Mouse (Mus musculus): ENCODE data around the gene Nxf7. TPM values are rescaled to one million over a fixed set of nuclear protein-coding genes. Genes with fewer than 3 reads are reported as not detected.
A peak's percentile ranks its signal among the peaks of the same experiment; 100 is the strongest.
"Not testable (repeated sequence)": the region's sequence is repeated elsewhere in the genome, so short reads cannot be mapped to it uniquely, and the experiment has no call there.

Nxf7 gene
- polyA plus RNA-seq, 1 experiment, result not detected

- Histone ChIP-seq H3K27me3 (ENCODE audit: control insufficient read depth, insufficient read depth, low read length) (no peaks in the 10 kb centered on the region), H3K4me1 (replicated peaks; ENCODE audit: control insufficient read depth, insufficient read depth, low read length) (no peaks in the 10 kb centered on the region), H3K27ac (ENCODE audit: control insufficient read depth, insufficient read depth, low read length) (no peak overlapping the region), H3K4me3 (ENCODE audit: control insufficient read depth, insufficient read depth, low read length) (no peak overlapping the region), H3K36me3 (ENCODE audit: control insufficient read depth, insufficient read depth, low read length) (no peaks in the 10 kb centered on the region)
- no peak for DNase-seq
- TF ChIP-seq POLR2A (IDR thresholded peaks at IDR 0.05; ENCODE audit: control insufficient read depth, extremely low read depth, insufficient read depth, low read length, poor library complexity) (no peak), CTCF (IDR thresholded peaks at IDR 0.05; ENCODE audit: borderline replicate concordance, control insufficient read depth, extremely low read depth, insufficient read depth, low read length, poor library complexity) (no peak)
- 41% methylated on average over 2 of the region's 2 CpGs for WGBS
Measured at GRCm38 (mm10) chrX:135562841-135563240, 35.7 kb downstream of the Nxf7 start.

- not testable (repeated sequence) for H3K27ac ChIP-seq (ENCODE audit: control insufficient read depth, insufficient read depth, low read length); H3K4me1 ChIP-seq (replicated peaks; ENCODE audit: control insufficient read depth, insufficient read depth, low read length); H3K4me3 ChIP-seq (ENCODE audit: control insufficient read depth, insufficient read depth, low read length); DNase-seq; H3K36me3 ChIP-seq (ENCODE audit: control insufficient read depth, insufficient read depth, low read length); H3K27me3 ChIP-seq (ENCODE audit: control insufficient read depth, insufficient read depth, low read length)
- 78% methylated on average over 2 of the region's 2 CpGs for WGBS
Measured at GRCm38 (mm10) chrX:135561693-135562092, 36.9 kb downstream of the Nxf7 start.

- not testable (repeated sequence) for H3K4me3 ChIP-seq (ENCODE audit: control insufficient read depth, insufficient read depth, low read length); H3K36me3 ChIP-seq (ENCODE audit: control insufficient read depth, insufficient read depth, low read length); H3K27me3 ChIP-seq (ENCODE audit: control insufficient read depth, insufficient read depth, low read length); H3K4me1 ChIP-seq (replicated peaks; ENCODE audit: control insufficient read depth, insufficient read depth, low read length); H3K27ac ChIP-seq (ENCODE audit: control insufficient read depth, insufficient read depth, low read length)
- 6% methylated on average over 4 of the region's 4 CpGs for WGBS
- peak; percentile 70 for DNase-seq
Measured at GRCm38 (mm10) chrX:135560933-135561332, 37.6 kb downstream of the Nxf7 start.

GRCm38 (mm10) chrX:135559665-135560064 is 38.9 kb downstream of the Nxf7 start:
- DNase-seq, result peak; percentile 34
- not testable (repeated sequence) for H3K4me3 ChIP-seq (ENCODE audit: control insufficient read depth, insufficient read depth, low read length); H3K27ac ChIP-seq (ENCODE audit: control insufficient read depth, insufficient read depth, low read length); H3K36me3 ChIP-seq (ENCODE audit: control insufficient read depth, insufficient read depth, low read length); H3K4me1 ChIP-seq (replicated peaks; ENCODE audit: control insufficient read depth, insufficient read depth, low read length); H3K27me3 ChIP-seq (ENCODE audit: control insufficient read depth, insufficient read depth, low read length)
- WGBS, result 15% methylated on average over 8 of the region's 8 CpGs

Other genes starting within 250 kb of the Nxf7 start
- gene Gm5128, start 225.5 kb downstream of the Nxf7 start, polyA plus RNA-seq (2012; rRNA removed), result not detected in 2 replicates
- not detected in 2 replicates for gene Gm7903, start 164.9 kb downstream of the Nxf7 start, polyA plus RNA-seq (2012; rRNA removed)
- gene AV320801, start 104.2 kb downstream of the Nxf7 start, polyA plus RNA-seq (2012; rRNA removed), result not detected in 2 replicates
- not detected in 2 replicates for gene Prame, start 28.9 kb upstream of the Nxf7 start, polyA plus RNA-seq (2012; rRNA removed)
- gene Tcp11x2, start 95.0 kb upstream of the Nxf7 start, polyA plus RNA-seq (2012; rRNA removed), result not detected in 2 replicates
- not detected in 2 replicates for gene Tmsb15a, start 126.5 kb upstream of the Nxf7 start, polyA plus RNA-seq (2012; rRNA removed)
- gene Armcx5, start 144.0 kb upstream of the Nxf7 start, polyA plus RNA-seq (2012; rRNA removed), result 2.0 and 2.1 TPM in 2 replicates
- 19.9 and 20.3 TPM in 2 replicates for gene Gprasp1, start 144.0 kb upstream of the Nxf7 start, polyA plus RNA-seq (2012; rRNA removed)
- 11.5 and 14.6 TPM in 2 replicates for gene Bhlhb9, start 198.8 kb upstream of the Nxf7 start, polyA plus RNA-seq (2012; rRNA removed)
- gene Gprasp2, start 240.3 kb upstream of the Nxf7 start, polyA plus RNA-seq (2012; rRNA removed), result 5.0 and 14.9 TPM in 2 replicates

Measured in thymus, adult 2 months (tissue).